Mouse (Mus musculus): Measurements from ENCODE around the gene Arhgap22. TPM values are rescaled to one million over a fixed set of nuclear protein-coding genes. Genes with fewer than 3 reads are reported as not detected.

Gene Arhgap22
- polyA plus RNA-seq, 1 experiment from 2014 or later = 6.7 TPM

DNA sequence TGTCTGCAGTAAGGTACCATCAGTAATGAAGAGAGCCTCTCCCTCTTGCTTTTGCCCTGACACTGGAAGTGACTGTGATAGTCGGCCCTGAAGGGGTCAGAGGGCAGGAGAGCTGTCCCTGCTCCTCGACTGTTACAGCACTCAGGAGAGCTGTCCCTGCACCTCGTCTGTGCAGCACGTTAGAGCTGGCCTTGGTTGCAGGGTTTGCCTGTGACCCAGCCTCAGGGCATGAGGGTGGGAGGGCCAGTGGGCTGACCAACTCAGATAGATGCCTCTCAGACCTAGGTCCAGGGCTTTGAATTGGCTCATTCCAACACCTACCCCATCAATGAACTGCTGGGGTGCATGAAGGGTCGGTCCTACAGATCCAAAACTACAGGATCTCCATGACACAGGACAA is 5.5 kb upstream of the Arhgap22 start:
- WGBS = 32% methylated on average over 5 of the region's 5 CpGs
- ATAC-seq (ENCODE audit: insufficient read depth, low FRiP score) = no peak
- no peak overlapping the region for H3K9ac ChIP-seq (ENCODE audit: low read length)
- no peaks in the 10 kb centered on the region for H3K36me3 ChIP-seq (ENCODE audit: control insufficient read depth, insufficient read depth, low read length)
- no peak overlapping the region for H3K4me2 ChIP-seq (ENCODE audit: low read depth, low read length)
- no peaks in the 10 kb centered on the region for H3K4me1 ChIP-seq (ENCODE audit: control insufficient read depth, insufficient read depth, low read length)
- no peak overlapping the region for H3K27ac ChIP-seq (ENCODE audit: low read length)
- no peaks in the 10 kb centered on the region for H3K9me3 ChIP-seq (replicated peaks; ENCODE audit: control insufficient read depth, low read length)
- no peak overlapping the region for H3K4me3 ChIP-seq (replicated peaks; ENCODE audit: low read length)
- no peaks in the 10 kb centered on the region for H3K27me3 ChIP-seq (ENCODE audit: control insufficient read depth, insufficient read depth, low read length)

DNA sequence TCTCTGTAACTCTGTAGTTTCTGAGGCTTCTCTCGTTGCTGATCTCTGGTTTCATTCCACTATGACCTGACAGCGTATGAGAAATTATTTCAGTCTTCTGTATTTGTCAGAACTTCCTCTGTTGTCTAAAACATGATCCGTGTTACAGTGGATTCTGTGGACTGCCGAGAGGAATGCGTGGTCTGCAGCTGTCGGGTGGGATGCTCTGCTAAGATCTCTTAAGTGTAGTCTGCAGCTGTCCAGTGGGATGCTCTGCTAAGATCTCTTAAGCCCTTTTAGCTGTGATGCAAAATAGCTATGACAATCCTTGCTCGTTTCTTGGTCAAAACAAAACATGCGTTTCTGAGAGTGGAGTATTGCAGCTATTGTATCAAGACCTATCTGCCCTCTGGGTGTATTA is 3.0 kb upstream of the Arhgap22 start:
- 56% methylated on average over 8 of the region's 8 CpGs for WGBS
- Histone ChIP-seq H3K4me3 (replicated peaks; ENCODE audit: low read length) (no peak overlapping the region), H3K36me3 (ENCODE audit: control insufficient read depth, insufficient read depth, low read length) (no peaks in the 10 kb centered on the region), H3K4me2 (ENCODE audit: low read depth, low read length) (no peak overlapping the region), H3K9me3 (replicated peaks; ENCODE audit: control insufficient read depth, low read length) (no peaks in the 10 kb centered on the region), H3K9ac (ENCODE audit: low read length) (no peak overlapping the region), H3K4me1 (ENCODE audit: control insufficient read depth, insufficient read depth, low read length) (peaks cover 10% of the 10 kb centered on the region), H3K27me3 (ENCODE audit: control insufficient read depth, insufficient read depth, low read length) (no peaks in the 10 kb centered on the region), H3K27ac (ENCODE audit: low read length) (no peak overlapping the region)
- no peak for ATAC-seq (ENCODE audit: insufficient read depth, low FRiP score)

GRCm38 (mm10) chr14:33212271-33212957 is 1.4 kb upstream of the Arhgap22 start:
- H3K4me1 ChIP-seq (ENCODE audit: control insufficient read depth, insufficient read depth, low read length) = peaks cover 10% of the 10 kb centered on the region
- H3K9me3 ChIP-seq (replicated peaks; ENCODE audit: control insufficient read depth, low read length) = no peaks in the 10 kb centered on the region
- no peak for ATAC-seq (ENCODE audit: insufficient read depth, low FRiP score)
- no peak overlapping the region for H3K4me3 ChIP-seq (replicated peaks; ENCODE audit: low read length)
- H3K4me2 ChIP-seq (ENCODE audit: low read depth, low read length) = no peak overlapping the region
- no peak overlapping the region for H3K27ac ChIP-seq (ENCODE audit: low read length)
- no peaks in the 10 kb centered on the region for H3K36me3 ChIP-seq (ENCODE audit: control insufficient read depth, insufficient read depth, low read length)
- H3K27me3 ChIP-seq (ENCODE audit: control insufficient read depth, insufficient read depth, low read length) = no peaks in the 10 kb centered on the region
- H3K9ac ChIP-seq (ENCODE audit: low read length) = 0 out of 2 replicates have a peak overlapping the region, but pooled peaks have one; percentile 11
- WGBS = 65% methylated on average over 5 of the region's 5 CpGs

DNA sequence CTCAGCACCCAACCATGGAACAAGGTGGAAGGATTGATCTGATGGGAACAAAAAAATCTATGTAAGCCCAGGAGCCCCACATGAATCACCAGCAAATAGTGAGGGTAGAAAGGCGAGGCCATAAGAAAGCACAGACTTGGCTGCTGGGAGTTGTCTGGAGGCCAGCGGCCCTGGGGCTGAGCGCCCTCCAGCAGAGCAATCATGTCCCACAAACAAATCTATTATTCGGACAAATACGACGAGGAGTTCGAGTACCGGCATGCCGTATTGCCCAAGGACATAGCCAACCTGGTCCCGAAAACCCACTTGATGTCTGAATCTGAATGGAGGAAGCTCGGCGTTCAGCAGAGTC is 892 bp upstream of the Arhgap22 start:
- H3K9me3 ChIP-seq (replicated peaks; ENCODE audit: control insufficient read depth, low read length) = no peaks in the 10 kb centered on the region
- ATAC-seq (ENCODE audit: insufficient read depth, low FRiP score) = no peak
- H3K4me2 ChIP-seq (ENCODE audit: low read depth, low read length) = no peak overlapping the region
- no peak overlapping the region for H3K27ac ChIP-seq (ENCODE audit: low read length)
- H3K36me3 ChIP-seq (ENCODE audit: control insufficient read depth, insufficient read depth, low read length) = no peaks in the 10 kb centered on the region
- H3K9ac ChIP-seq (ENCODE audit: low read length) = no peak overlapping the region
- no peaks in the 10 kb centered on the region for H3K27me3 ChIP-seq (ENCODE audit: control insufficient read depth, insufficient read depth, low read length)
- peaks cover 10% of the 10 kb centered on the region for H3K4me1 ChIP-seq (ENCODE audit: control insufficient read depth, insufficient read depth, low read length)
- H3K4me3 ChIP-seq (replicated peaks; ENCODE audit: low read length) = no peak overlapping the region
- 84% methylated on average over 12 of the region's 12 CpGs for WGBS

GRCm38 (mm10) chr14:33214767-33215128 is 922 bp downstream of the Arhgap22 start:
- ATAC-seq (ENCODE audit: insufficient read depth, low FRiP score) = peak; percentile 67; the same call in 1 of the 2 replicates
- Histone ChIP-seq H3K36me3 (ENCODE audit: control insufficient read depth, insufficient read depth, low read length) (no peaks in the 10 kb centered on the region), H3K4me2 (ENCODE audit: low read depth, low read length) (0 out of 2 replicates have a peak overlapping the region, but pooled peaks have one; percentile 20), H3K4me3 (replicated peaks; ENCODE audit: low read length) (no peak overlapping the region), H3K9me3 (replicated peaks; ENCODE audit: control insufficient read depth, low read length) (no peaks in the 10 kb centered on the region), H3K4me1 (ENCODE audit: control insufficient read depth, insufficient read depth, low read length) (peaks cover 10% of the 10 kb centered on the region), H3K27me3 (ENCODE audit: control insufficient read depth, insufficient read depth, low read length) (no peaks in the 10 kb centered on the region), H3K9ac (ENCODE audit: low read length) (no peak overlapping the region), H3K27ac (ENCODE audit: low read length) (peak overlapping the region; percentile 49; the same call in 1 of the 2 replicates)
- 9% methylated on average over 4 of the region's 4 CpGs for WGBS

DNA sequence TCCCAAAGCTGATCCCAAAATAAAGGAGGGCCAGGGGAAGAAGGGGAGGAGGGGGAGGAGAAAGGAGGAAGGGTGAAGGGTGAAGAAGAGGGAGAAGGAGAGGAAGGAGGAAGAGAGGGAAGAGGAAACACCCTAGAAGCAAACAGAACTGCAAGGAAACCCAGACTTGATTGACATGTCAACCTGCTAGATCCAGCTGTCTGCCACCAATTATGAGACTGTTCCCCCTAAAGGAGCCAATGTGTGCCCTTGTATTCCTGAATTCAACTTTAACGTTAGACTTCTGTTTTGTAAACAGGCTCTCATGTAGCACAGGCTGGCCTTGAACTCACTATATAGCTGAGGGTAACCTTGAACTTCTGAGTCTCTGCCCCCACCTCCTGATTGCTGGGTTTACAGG is 1.3 kb downstream of the Arhgap22 start:
- Histone ChIP-seq H3K4me2 (ENCODE audit: low read depth, low read length) (no peak overlapping the region), H3K27me3 (ENCODE audit: control insufficient read depth, insufficient read depth, low read length) (no peaks in the 10 kb centered on the region), H3K27ac (ENCODE audit: low read length) (peak overlapping the region; percentile 49; the same call in 1 of the 2 replicates), H3K36me3 (ENCODE audit: control insufficient read depth, insufficient read depth, low read length) (no peaks in the 10 kb centered on the region), H3K9ac (ENCODE audit: low read length) (no peak overlapping the region), H3K4me1 (ENCODE audit: control insufficient read depth, insufficient read depth, low read length) (peaks cover 10% of the 10 kb centered on the region), H3K4me3 (replicated peaks; ENCODE audit: low read length) (no peak overlapping the region), H3K9me3 (replicated peaks; ENCODE audit: control insufficient read depth, low read length) (no peaks in the 10 kb centered on the region)
- WGBS = 50% methylated on average over 1 of the region's 1 CpGs
- ATAC-seq (ENCODE audit: insufficient read depth, low FRiP score) = no peak

GRCm38 (mm10) chr14:33216343-33217208 is 2.8 kb downstream of the Arhgap22 start:
- no peak for ATAC-seq (ENCODE audit: insufficient read depth, low FRiP score)
- Histone ChIP-seq H3K9me3 (replicated peaks; ENCODE audit: control insufficient read depth, low read length) (no peaks in the 10 kb centered on the region), H3K36me3 (ENCODE audit: control insufficient read depth, insufficient read depth, low read length) (no peaks in the 10 kb centered on the region), H3K4me1 (ENCODE audit: control insufficient read depth, insufficient read depth, low read length) (peaks cover 10% of the 10 kb centered on the region), H3K27ac (ENCODE audit: low read length) (no peak overlapping the region), H3K9ac (ENCODE audit: low read length) (no peak overlapping the region), H3K4me3 (replicated peaks; ENCODE audit: low read length) (no peak overlapping the region), H3K4me2 (ENCODE audit: low read depth, low read length) (no peak overlapping the region), H3K27me3 (ENCODE audit: control insufficient read depth, insufficient read depth, low read length) (no peaks in the 10 kb centered on the region)
- 81% methylated on average over 19 of the region's 19 CpGs for WGBS

DNA sequence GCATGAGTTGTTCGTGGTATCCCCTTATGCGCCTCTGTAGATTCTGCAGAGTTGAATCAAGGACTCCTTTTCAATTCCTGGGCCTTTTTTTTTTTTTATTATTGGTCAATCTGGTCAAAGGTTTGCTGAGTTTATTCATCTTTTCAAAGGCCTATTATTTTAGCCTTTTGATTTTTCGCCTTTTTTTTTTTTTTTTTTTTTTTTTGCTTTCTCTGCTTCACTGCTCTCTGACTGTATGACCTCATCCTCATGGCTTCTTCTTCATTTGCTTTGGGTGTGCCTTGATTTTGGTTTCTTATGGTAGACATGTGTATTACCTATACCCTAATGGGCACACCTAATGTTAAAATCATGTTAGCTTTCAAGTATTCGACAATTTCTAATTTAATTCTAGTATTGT is 11.4 kb downstream of the Arhgap22 start:
- no peak for ATAC-seq (ENCODE audit: insufficient read depth, low FRiP score)
- Histone ChIP-seq H3K9ac (ENCODE audit: low read length) (no peak overlapping the region), H3K27ac (ENCODE audit: low read length) (no peak overlapping the region), H3K9me3 (replicated peaks; ENCODE audit: control insufficient read depth, low read length) (no peaks in the 10 kb centered on the region), H3K36me3 (ENCODE audit: control insufficient read depth, insufficient read depth, low read length) (no peaks in the 10 kb centered on the region), H3K27me3 (ENCODE audit: control insufficient read depth, insufficient read depth, low read length) (no peaks in the 10 kb centered on the region), H3K4me2 (ENCODE audit: low read depth, low read length) (no peak overlapping the region), H3K4me3 (replicated peaks; ENCODE audit: low read length) (no peak overlapping the region), H3K4me1 (ENCODE audit: control insufficient read depth, insufficient read depth, low read length) (no peaks in the 10 kb centered on the region)
- WGBS = 89% methylated on average over 4 of the region's 4 CpGs

DNA sequence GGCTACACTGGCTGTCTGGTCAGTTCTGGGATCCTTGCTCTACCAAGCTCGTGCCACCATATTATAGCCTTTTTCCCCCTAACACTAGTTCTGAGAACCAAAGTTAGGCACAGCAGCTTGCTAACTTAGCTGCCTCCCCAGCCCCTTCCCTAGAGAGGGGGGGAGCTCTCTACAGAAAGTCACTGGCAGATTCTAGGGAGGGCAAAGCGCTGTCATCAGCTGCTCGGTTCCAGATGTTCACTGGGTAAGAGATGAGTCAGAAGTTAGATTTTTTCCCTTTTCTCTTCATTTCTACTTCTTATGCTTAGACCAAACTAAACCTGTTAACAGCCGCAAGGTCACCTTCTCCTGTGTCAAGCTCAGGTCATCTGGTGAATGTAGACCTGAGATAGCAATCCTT is 16.8 kb downstream of the Arhgap22 start:
- H3K4me1 ChIP-seq (ENCODE audit: control insufficient read depth, insufficient read depth, low read length) = no peaks in the 10 kb centered on the region
- no peak overlapping the region for H3K27ac ChIP-seq (ENCODE audit: low read length)
- 75% methylated on average over 4 of the region's 4 CpGs for WGBS
- H3K9me3 ChIP-seq (replicated peaks; ENCODE audit: control insufficient read depth, low read length) = no peaks in the 10 kb centered on the region
- H3K4me3 ChIP-seq (replicated peaks; ENCODE audit: low read length) = no peak overlapping the region
- no peaks in the 10 kb centered on the region for H3K36me3 ChIP-seq (ENCODE audit: control insufficient read depth, insufficient read depth, low read length)
- no peak overlapping the region for H3K9ac ChIP-seq (ENCODE audit: low read length)
- no peak overlapping the region for H3K4me2 ChIP-seq (ENCODE audit: low read depth, low read length)
- no peak for ATAC-seq (ENCODE audit: insufficient read depth, low FRiP score)
- H3K27me3 ChIP-seq (ENCODE audit: control insufficient read depth, insufficient read depth, low read length) = no peaks in the 10 kb centered on the region
